17 mouse cellular contexts compared by ENCODE assay signal in the genomic region with DNA sequence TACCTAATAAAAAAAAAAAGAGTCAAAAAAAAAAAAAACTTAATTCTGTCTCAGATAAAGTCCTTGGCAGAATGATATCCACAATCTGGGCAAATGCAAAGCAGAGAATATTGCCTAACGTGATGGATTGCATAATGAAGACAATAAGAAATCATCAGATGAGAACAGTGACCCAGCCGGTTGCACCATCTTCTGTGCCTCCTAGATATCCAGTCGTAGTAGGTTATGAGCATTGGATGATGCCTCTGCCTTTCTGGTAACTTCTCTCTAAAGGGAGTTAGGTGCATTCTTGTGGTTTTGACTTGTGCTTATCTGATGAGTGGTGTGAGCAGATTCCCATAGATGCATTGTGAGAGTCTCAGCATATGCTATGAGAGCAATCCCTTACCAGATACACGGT.
DNase-seq lines count a peak whose midpoint lies in the region; ATAC-seq and TF ChIP-seq lines count a peak whose summit lies in the region.
"Had no signal": no experiment of that assay in that cellular context is flagged by ENCODE, and none has a peak within 500 bp of the region (broad histone marks: within the 10 kb centered on the region; RNA-seq: fewer than 3 reads in every experiment).

No protein-coding gene starts in this region.

- DNase-seq in lung, postnatal 0 days (ENCODE audit: low spot score), result peak; percentile 65
- no peak for DNase-seq in lung, postnatal 4 days
- peak; percentile 2 for DNase-seq in NIH3T3 (ENCODE audit: low read depth)
- DNase-seq in c-Kit-positive CD71-positive TER-119-positive erythroid progenitor cells, embryonic 14.5 days (ENCODE audit: low spot score), result no peak
- no peak for DNase-seq in urinary bladder, postnatal 25 days (ENCODE audit: low spot score)
- DNase-seq: cerebellum, adult 11-12 months; cerebellum, postnatal 36 days had no signal

- no peak for TF ChIP-seq EP300 in lung, postnatal 0 days (IDR thresholded peaks at IDR 0.05)

- no peak overlapping the region for H3ac ChIP-seq in myocyte (ENCODE audit: control insufficient read depth, insufficient read length)

- no peaks in the 10 kb centered on the region for H3K79me2 ChIP-seq in myocyte (ENCODE audit: control insufficient read depth, insufficient read depth)

- no peaks in the 10 kb centered on the region for H3K27me3 ChIP-seq in lung, postnatal 0 days (replicated peaks; ENCODE audit: insufficient read depth, low read length)
- no peaks in the 10 kb centered on the region for H3K27me3 ChIP-seq in myocyte (ENCODE audit: control insufficient read depth, insufficient read depth, insufficient read length)
- H3K27me3 ChIP-seq: CH12.LX; forebrain, embryonic 15.5 days; heart, embryonic 12.5 days; hindbrain, embryonic 15.5 days; kidney, embryonic 15.5 days; liver, embryonic 15.5 days had no signal

- no peaks in the 10 kb centered on the region for H3K36me3 ChIP-seq in lung, postnatal 0 days (ENCODE audit: insufficient read depth, low read length)
- no peaks in the 10 kb centered on the region for H3K36me3 ChIP-seq in myocyte (ENCODE audit: control insufficient read depth, insufficient read depth)
- H3K36me3 ChIP-seq: forebrain, embryonic 15.5 days; heart, embryonic 12.5 days; hindbrain, embryonic 15.5 days; kidney, embryonic 15.5 days; liver, embryonic 15.5 days had no signal

- no peaks in the 10 kb centered on the region for H3K9me3 ChIP-seq in lung, postnatal 0 days (ENCODE audit: low read length)
- H3K9me3 ChIP-seq: forebrain, embryonic 15.5 days; heart, embryonic 12.5 days; hindbrain, embryonic 15.5 days; kidney, embryonic 15.5 days; liver, embryonic 15.5 days had no signal

- H3K4me2 ChIP-seq in lung, postnatal 0 days (replicated peaks; ENCODE audit: low read depth, low read length), result no peak overlapping the region
- no peak overlapping the region for H3K4me2 ChIP-seq in myocyte (ENCODE audit: low read depth)
- H3K4me2 ChIP-seq: forebrain, embryonic 15.5 days; heart, embryonic 12.5 days; hindbrain, embryonic 15.5 days; kidney, embryonic 15.5 days; liver, embryonic 15.5 days had no signal

- ATAC-seq in lung, postnatal 0 days, result no peak
- ATAC-seq in common myeloid progenitor, adult 5-6 weeks (replicated peaks; ENCODE audit: low read depth, poor library complexity, severe bottlenecking), result peak; percentile 83
- ATAC-seq: forebrain, embryonic 15.5 days; intestine, embryonic 16.5 days had no signal

- no peaks in the 10 kb centered on the region; the same call in 1 of the 2 replicates for H3K4me1 ChIP-seq in lung, postnatal 0 days (ENCODE audit: insufficient read depth, low read depth, low read length)
- H3K4me1 ChIP-seq: forebrain, embryonic 15.5 days; heart, embryonic 12.5 days; hindbrain, embryonic 15.5 days; kidney, embryonic 15.5 days; liver, embryonic 15.5 days had no signal

- 80% methylated on average over 4 of the region's 4 CpGs for WGBS in lung, postnatal 0 days

- TF ChIP-seq CTCF in lung, postnatal 0 days (IDR thresholded peaks at IDR 0.05), result no peak

- no peak overlapping the region for H3K27ac ChIP-seq in lung, postnatal 0 days (ENCODE audit: low read length)
- H3K27ac ChIP-seq: forebrain, embryonic 15.5 days; hindbrain, embryonic 15.5 days; kidney, embryonic 15.5 days; liver, embryonic 15.5 days had no signal

- H3K9ac ChIP-seq in lung, postnatal 0 days (replicated peaks; ENCODE audit: low read depth), result no peak overlapping the region
- H3K9ac ChIP-seq: forebrain, embryonic 15.5 days; heart, embryonic 12.5 days; hindbrain, embryonic 15.5 days; kidney, embryonic 15.5 days; liver, embryonic 15.5 days had no signal

- H3K4me3 ChIP-seq in lung, postnatal 0 days (ENCODE audit: low read depth, low read length), result no peak overlapping the region
- H3K4me3 ChIP-seq in myocyte, result no peak overlapping the region
- H3K4me3 ChIP-seq: erythroblast, embryonic 14.5 days; forebrain, embryonic 15.5 days; heart, embryonic 12.5 days; hindbrain, embryonic 15.5 days; kidney, embryonic 15.5 days; liver, embryonic 15.5 days had no signal

- no peak for TF ChIP-seq POLR2A in myocyte (IDR thresholded peaks at IDR 0.05; ENCODE audit: insufficient read length, low read depth)

TF ChIP-seq in myocyte, 11 proteins besides CTCF, POLR2A, EP300 and RAD21:
- TF ChIP-seq MYOD1 (IDR thresholded peaks at IDR 0.05; ENCODE audit: control insufficient read depth in 1 of 3, insufficient read length in 2 of 3, low read depth in 2 of 3) (no peak), CEBPB (IDR thresholded peaks at IDR 0.05; ENCODE audit: insufficient read depth, poor library complexity, severe bottlenecking) (0 out of 2 replicates have a peak, but pooled peaks have one; percentile 5), MYOG (IDR thresholded peaks at IDR 0.05; ENCODE audit: control insufficient read depth in 1 of 3, insufficient read depth in 1 of 3, insufficient read length in 2 of 3, low read depth in 2 of 3) (no peak)
TF ChIP-seq in myocyte: peak in this region for 1.

Comparison
In these comparisons a context has a peak if more than half of its experiments do, and no peak if none do; other contexts are left out.
1. DNase-seq: peak in lung, postnatal 0 days (single experiment) and NIH3T3 (single experiment); none in lung, postnatal 4 days (0 of 2), c-Kit-positive CD71-positive TER-119-positive erythroid progenitor cells, embryonic 14.5 days (single experiment) and urinary bladder, postnatal 25 days (single experiment).